Mouse (Mus musculus) testis, adult 2 months (tissue): Measurements from ENCODE around the gene Slc25a30. TPM values are rescaled to one million over a fixed set of nuclear protein-coding genes. Genes with fewer than 3 reads are reported as not detected.

Experiments
- H3K27ac ChIP-seq: fragments of 200-500 bp; 2 replicates; pipeline ENCODE4 v1.5.1; 2012; ENCODE audit warnings: low read depth, low read length; ENCODE audit not compliant: control insufficient read depth, insufficient read depth
- H3K27me3 ChIP-seq: fragments of 200-500 bp; 2 replicates; pipeline ENCODE4 v1.6.1; 2012; ENCODE audit warnings: mild to moderate bottlenecking, low read length, moderate library complexity; ENCODE audit not compliant: control insufficient read depth, insufficient read depth
- H3K36me3 ChIP-seq: fragments of 200-500 bp; 2 replicates; pipeline ENCODE4 v1.6.1; 2012; ENCODE audit warnings: mild to moderate bottlenecking, low read length; ENCODE audit not compliant: control insufficient read depth, insufficient read depth
- H3K4me1 ChIP-seq: fragments of 200-500 bp; 2 replicates; pipeline ENCODE4 v1.6.1; 2012; ENCODE audit warnings: low read length; ENCODE audit not compliant: control insufficient read depth, insufficient read depth
- H3K4me3 ChIP-seq: fragments of 200-500 bp; 2 replicates; pipeline ENCODE4 v1.5.1; 2012; ENCODE audit warnings: low read depth, mild to moderate bottlenecking, low read length, moderate library complexity, mixed read lengths; ENCODE audit not compliant: control insufficient read depth
- CTCF ChIP-seq: fragments of 200-500 bp; IDR thresholded peaks from 2 replicates; pipeline ENCODE4 v1.5.1; 2012; ENCODE audit warnings: low read depth, mild to moderate bottlenecking, inconsistent platforms, low read length, moderate library complexity; ENCODE audit not compliant: control insufficient read depth, insufficient read depth, insufficient replicate concordance
- POLR2A ChIP-seq: fragments of 200-500 bp; IDR thresholded peaks from 2 replicates; pipeline ENCODE4 v1.6.1; 2012; ENCODE audit warnings: low read depth, mild to moderate bottlenecking, inconsistent platforms, low read length, moderate library complexity; ENCODE audit not compliant: control insufficient read depth
- polyA plus RNA-seq: library from polyadenylated mRNA; depleted of rRNA; stranded (reverse); fragments of >200 nt; gene quantifications from 2 replicates; pipeline ENCODE4 v1.2.3, GENCODE M21; 2012

Gene Slc25a30
- polyA plus RNA-seq, 1 experiment, result 16.5 TPM

- H3K36me3 ChIP-seq, result no peaks in the 10 kb centered on the region; the same call in none of the 2 replicates
- H3K27ac ChIP-seq, result no peak overlapping the region
- H3K4me3 ChIP-seq, result no peak overlapping the region
- no peaks in the 10 kb centered on the region for H3K4me1 ChIP-seq
- no peaks in the 10 kb centered on the region for H3K27me3 ChIP-seq
- no peak for TF ChIP-seq POLR2A
- no peak for TF ChIP-seq CTCF
These were observed 44.9 kb downstream of the Slc25a30 start for GRCm38 (mm10) chr14:75741904-75742303.

- TF ChIP-seq CTCF, result no peak
- TF ChIP-seq POLR2A, result no peak
These were observed 51.2 kb downstream of the Slc25a30 start for GRCm38 (mm10) chr14:75735597-75735996.

GRCm38 (mm10) chr14:75732631-75733030 lies 54.2 kb downstream of the Slc25a30 start:
- no peaks in the 10 kb centered on the region for H3K4me1 ChIP-seq
- no peak overlapping the region for H3K4me3 ChIP-seq
- H3K27ac ChIP-seq, result no peak overlapping the region
- H3K27me3 ChIP-seq, result no peaks in the 10 kb centered on the region
- H3K36me3 ChIP-seq, result peaks cover 1% of the 10 kb centered on the region
- TF ChIP-seq POLR2A, result no peak
- TF ChIP-seq CTCF, result no peak

More at GRCm38 (mm10) chr14:75735597-75735996, 51.2 kb downstream of the Slc25a30 start:
- H3K27me3 ChIP-seq, result no peaks in the 10 kb centered on the region
- no peak overlapping the region for H3K27ac ChIP-seq
- no peak overlapping the region for H3K4me3 ChIP-seq
- H3K36me3 ChIP-seq, result peaks cover 1% of the 10 kb centered on the region
- no peaks in the 10 kb centered on the region for H3K4me1 ChIP-seq

- no peak for TF ChIP-seq POLR2A
- no peak for TF ChIP-seq CTCF
- H3K27me3 ChIP-seq, result no peaks in the 10 kb centered on the region
- no peaks in the 10 kb centered on the region for H3K4me1 ChIP-seq
- H3K27ac ChIP-seq, result no peak overlapping the region
- peaks cover 1% of the 10 kb centered on the region for H3K36me3 ChIP-seq
- no peak overlapping the region for H3K4me3 ChIP-seq
These were observed 55.5 kb downstream of the Slc25a30 start for GRCm38 (mm10) chr14:75731361-75731760.

GRCm38 (mm10) chr14:75728111-75728510 lies 58.7 kb downstream of the Slc25a30 start:
- H3K36me3 ChIP-seq, result peaks cover 1% of the 10 kb centered on the region; the same call in 1 of the 2 replicates
- H3K4me1 ChIP-seq, result no peaks in the 10 kb centered on the region
- no peak overlapping the region for H3K4me3 ChIP-seq
- H3K27me3 ChIP-seq, result no peaks in the 10 kb centered on the region
- no peak overlapping the region for H3K27ac ChIP-seq
- TF ChIP-seq CTCF (no peak), POLR2A (no peak)

GRCm38 (mm10) chr14:75727046-75727445 lies 59.8 kb downstream of the Slc25a30 start:
- no peaks in the 10 kb centered on the region for H3K27me3 ChIP-seq
- peaks cover 1% of the 10 kb centered on the region; the same call in 1 of the 2 replicates for H3K36me3 ChIP-seq
- H3K4me1 ChIP-seq, result no peaks in the 10 kb centered on the region

GRCm38 (mm10) chr14:75722816-75723215 lies 64.0 kb downstream of the Slc25a30 start:
- H3K4me3 ChIP-seq, result no peak overlapping the region
- H3K27ac ChIP-seq, result no peak overlapping the region
- H3K27me3 ChIP-seq, result no peaks in the 10 kb centered on the region
- TF ChIP-seq CTCF (no peak), POLR2A (no peak)
- H3K36me3 ChIP-seq, result peaks cover 5% of the 10 kb centered on the region
- no peaks in the 10 kb centered on the region for H3K4me1 ChIP-seq

More at GRCm38 (mm10) chr14:75727046-75727445, 59.8 kb downstream of the Slc25a30 start:
- TF ChIP-seq CTCF, result no peak; the same call in 1 of the 2 replicates
- no peak for TF ChIP-seq POLR2A
- H3K27ac ChIP-seq, result no peak overlapping the region
- H3K4me3 ChIP-seq, result no peak overlapping the region

GRCm38 (mm10) chr14:75721977-75722563 lies 64.8 kb downstream of the Slc25a30 start:
- peaks cover 5% of the 10 kb centered on the region for H3K36me3 ChIP-seq
- TF ChIP-seq POLR2A (no peak), CTCF (no peak)
- no peaks in the 10 kb centered on the region for H3K27me3 ChIP-seq
- H3K4me3 ChIP-seq, result no peak overlapping the region
- no peak overlapping the region for H3K27ac ChIP-seq
- H3K4me1 ChIP-seq, result no peaks in the 10 kb centered on the region
